24 mouse cellular contexts compared by ENCODE assay signal in genomic region chr2:58574167-58574566, GRCm38 (mm10).
"Had no signal": no experiment of that assay in that cellular context is flagged by ENCODE, and none has a peak within 500 bp of the region (broad histone marks: within the 10 kb centered on the region; RNA-seq: fewer than 3 reads in every experiment).

No protein-coding gene starts in this region.

- H3K36me3 ChIP-seq: limb, embryonic 12.5 days; limb, embryonic 15.5 days; midbrain, embryonic 12.5 days; midbrain, embryonic 15.5 days; neural tube, embryonic 12.5 days; neural tube, embryonic 15.5 days had no signal

- H3K27ac ChIP-seq: left cerebral cortex, adult 2 months; limb, embryonic 12.5 days; limb, embryonic 15.5 days; liver, embryonic 14.5 days; midbrain, embryonic 12.5 days; midbrain, embryonic 15.5 days; neural tube, embryonic 12.5 days; neural tube, embryonic 15.5 days; stomach, postnatal 0 days had no signal

- H3K9ac ChIP-seq: limb, embryonic 12.5 days; limb, embryonic 15.5 days; liver, embryonic 14.5 days; liver, postnatal 0 days; lung, embryonic 14.5 days; midbrain, embryonic 12.5 days; midbrain, embryonic 15.5 days; neural tube, embryonic 12.5 days; neural tube, embryonic 15.5 days had no signal

- H3K4me2 ChIP-seq: limb, embryonic 12.5 days; limb, embryonic 15.5 days; liver, embryonic 11.5 days; lung, embryonic 14.5 days; midbrain, embryonic 12.5 days; midbrain, embryonic 15.5 days; neural tube, embryonic 12.5 days; neural tube, embryonic 15.5 days had no signal

- DNase-seq: kidney, adult 18-20 months; kidney, postnatal 10 days; kidney, postnatal 36 days; layer of hippocampus, postnatal 36 days; left cerebral cortex, postnatal 4 days; liver, postnatal 0 days; lung, embryonic 14.5 days; lung, postnatal 14 days; lung, postnatal 4 days; right cerebral cortex, adult 18-20 months; right cerebral cortex, postnatal 14 days; right cerebral cortex, postnatal 4 days; thymus, adult 18-20 months; thymus, postnatal 36 days had no signal

- H3K4me3 ChIP-seq: left cerebral cortex, adult 2 months; limb, embryonic 12.5 days; limb, embryonic 15.5 days; midbrain, embryonic 12.5 days; midbrain, embryonic 15.5 days; neural tube, embryonic 12.5 days; neural tube, embryonic 15.5 days had no signal

- H3K9me3 ChIP-seq: limb, embryonic 12.5 days; limb, embryonic 15.5 days; midbrain, embryonic 12.5 days; midbrain, embryonic 15.5 days; neural tube, embryonic 12.5 days; neural tube, embryonic 15.5 days had no signal

- H3K4me1 ChIP-seq: limb, embryonic 12.5 days; limb, embryonic 15.5 days; neural tube, embryonic 12.5 days had no signal

- ATAC-seq: liver, postnatal 0 days; midbrain, embryonic 15.5 days had no signal

- H3K27me3 ChIP-seq: limb, embryonic 12.5 days; limb, embryonic 15.5 days; midbrain, embryonic 12.5 days; midbrain, embryonic 15.5 days; neural tube, embryonic 12.5 days; neural tube, embryonic 15.5 days had no signal
